Mouse (Mus musculus) neural tube, embryonic 10.5 days (tissue): ENCODE results near the gene Rfx5.
"Not testable (repeated sequence)": the region's sequence is repeated elsewhere in the genome, so short reads cannot be mapped to it uniquely, and the experiment has no call there.

Experiments used
- DNase-seq: peaks from one replicate; pipeline ENCODE4 v3.0.0-alpha.2; 2017; ENCODE audit warnings: low spot score; ENCODE audit errors: extremely low spot score

Gene Rfx5

DNA sequence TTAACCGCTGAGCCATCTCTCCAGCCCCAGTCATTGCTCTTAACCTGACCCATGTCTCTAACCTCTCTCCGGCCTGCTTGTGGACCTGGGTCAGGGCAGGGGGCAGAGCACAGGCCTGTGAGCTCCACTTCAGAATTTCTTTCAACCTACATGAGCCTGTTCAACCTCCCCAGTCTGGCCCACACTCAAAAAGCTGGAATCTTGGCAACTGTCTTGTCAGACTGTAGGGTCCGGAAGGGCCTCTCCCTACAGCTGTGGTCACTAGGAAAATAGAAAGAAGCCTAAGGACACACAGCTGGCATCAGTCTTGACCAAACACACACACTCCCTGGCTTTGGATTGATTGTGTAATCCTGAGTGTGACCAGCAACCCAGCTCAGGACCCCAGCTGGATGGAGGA, 18.5 kb upstream of the Rfx5 start:
- DNase-seq: not testable (repeated sequence)

DNA sequence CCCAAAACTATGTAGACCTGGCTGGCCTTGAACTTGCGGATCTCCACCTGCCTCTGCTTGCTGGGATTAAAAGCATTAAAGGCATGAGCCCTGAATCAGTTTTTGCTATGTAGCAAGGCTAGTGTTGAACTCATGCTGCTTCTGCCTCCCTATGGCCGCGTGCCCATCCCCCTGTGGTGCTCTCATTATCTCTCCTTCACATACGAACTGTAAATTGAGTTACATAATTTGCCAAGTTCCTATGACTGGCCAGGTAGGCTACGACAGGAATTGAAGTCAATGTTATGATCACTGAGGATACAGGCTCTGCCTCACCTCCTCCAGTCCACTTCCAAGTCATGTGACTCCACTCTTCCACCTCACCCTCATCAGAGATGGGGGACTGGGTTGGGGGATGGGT, 17.7 kb upstream of the Rfx5 start:
- DNase-seq: not testable (repeated sequence)

GRCm38 (mm10) chr3:94937194-94937593, 16.7 kb upstream of the Rfx5 start:
- DNase-seq: not testable (repeated sequence)

GRCm38 (mm10) chr3:94940033-94940432, 13.8 kb upstream of the Rfx5 start:
- not testable (repeated sequence) for DNase-seq

GRCm38 (mm10) chr3:94942211-94942967, 11.5 kb upstream of the Rfx5 start:
- DNase-seq: not testable (repeated sequence)

GRCm38 (mm10) chr3:94943706-94944105, 10.2 kb upstream of the Rfx5 start:
- DNase-seq: not testable (repeated sequence)

DNA sequence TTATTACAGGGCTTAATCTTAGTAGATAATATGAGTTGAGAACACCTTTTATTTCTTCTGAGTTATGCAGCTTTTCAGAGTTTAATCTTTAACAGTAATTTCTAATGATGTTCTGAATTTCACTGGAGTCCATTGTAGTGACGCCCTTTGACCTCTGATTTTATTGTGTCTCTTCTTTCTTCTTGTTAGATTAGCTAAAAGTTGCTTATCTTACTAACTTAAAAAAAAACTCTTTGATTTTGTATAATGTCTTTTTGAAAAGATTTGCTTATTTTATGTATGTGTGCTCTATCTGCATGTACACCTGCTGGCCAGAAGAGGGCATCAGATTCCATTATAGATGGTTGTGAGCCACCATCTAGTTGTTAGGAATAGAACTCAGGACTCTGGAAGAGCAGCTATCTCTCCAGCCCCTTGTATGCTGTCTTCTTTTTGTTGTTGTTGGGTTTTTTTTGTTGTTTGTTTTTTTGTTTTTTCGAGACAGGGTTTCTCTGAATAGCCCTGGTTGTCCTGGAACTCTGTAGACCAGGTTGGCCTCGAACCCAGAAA, 5.7 kb upstream of the Rfx5 start:
- no peak for DNase-seq

- no peak for DNase-seq
Measured at GRCm38 (mm10) chr3:94949645-94950044, 4.2 kb upstream of the Rfx5 start.

DNA sequence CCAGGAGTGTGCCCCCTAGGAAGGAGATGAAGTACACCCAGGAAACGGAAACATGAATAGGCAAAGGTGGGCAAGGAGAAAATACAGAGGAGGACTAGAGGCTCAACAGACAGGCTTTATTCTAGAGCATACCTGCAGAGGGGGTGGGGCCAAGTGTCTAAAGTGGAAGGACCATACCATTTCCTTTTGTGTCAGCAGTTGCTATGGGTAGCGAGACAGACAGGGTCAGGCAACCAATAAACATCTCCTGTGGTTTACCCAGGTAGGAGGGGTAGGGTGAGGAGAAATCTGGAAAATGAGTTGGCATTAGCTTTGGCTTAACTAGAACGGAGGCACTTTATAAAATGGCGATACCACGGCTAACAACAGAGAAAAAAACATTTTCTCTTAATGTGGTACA, 1.1 kb upstream of the Rfx5 start:
- DNase-seq: no peak

- no peak for DNase-seq
Measured at GRCm38 (mm10) chr3:94953384-94953763, 501 bp upstream of the Rfx5 start.

GRCm38 (mm10) chr3:94958295-94958694, 4.4 kb downstream of the Rfx5 start:
- DNase-seq: no peak

DNA sequence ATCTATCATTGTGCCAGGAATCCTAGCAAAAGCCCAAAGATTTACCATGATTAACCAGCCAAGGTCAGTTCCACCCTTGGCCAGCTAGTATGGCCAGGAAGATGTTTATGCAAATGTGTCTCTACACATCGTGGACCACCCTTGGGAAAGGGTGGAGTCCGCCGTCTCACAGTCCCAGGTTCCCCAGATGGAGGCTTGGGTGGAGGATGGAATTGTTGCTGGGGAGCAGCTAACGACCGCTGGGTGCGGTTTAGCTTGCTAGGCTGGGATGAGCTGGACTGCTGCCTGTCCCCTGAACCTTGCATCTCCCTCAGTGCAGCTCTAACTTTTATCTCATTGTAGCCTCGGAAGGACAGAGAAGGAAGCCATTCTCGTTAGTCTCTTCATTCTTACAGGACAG, 6.0 kb downstream of the Rfx5 start:
- no peak for DNase-seq

GRCm38 (mm10) chr3:94960322-94960721, 6.4 kb downstream of the Rfx5 start:
- DNase-seq: no peak

DNA sequence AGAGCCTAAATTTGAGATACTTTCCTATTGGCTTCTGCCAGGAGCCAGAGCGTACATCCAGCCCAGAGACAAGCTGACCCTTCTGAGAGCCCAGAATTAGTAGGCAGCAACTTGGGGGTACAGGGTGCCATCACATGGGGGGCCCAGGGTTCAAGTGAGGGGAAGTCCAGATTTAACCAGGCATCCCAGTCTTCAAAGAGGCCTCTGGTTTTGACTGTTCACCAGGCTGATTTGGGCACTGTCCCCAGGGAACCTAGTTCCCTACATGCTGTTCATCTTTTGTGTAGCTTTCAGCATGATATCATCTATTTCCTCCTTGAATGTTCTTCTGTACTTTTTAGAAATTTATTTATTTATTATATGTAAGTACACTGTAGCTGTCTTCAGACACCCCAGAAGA, 11.1 kb downstream of the Rfx5 start:
- no peak for DNase-seq

DNA sequence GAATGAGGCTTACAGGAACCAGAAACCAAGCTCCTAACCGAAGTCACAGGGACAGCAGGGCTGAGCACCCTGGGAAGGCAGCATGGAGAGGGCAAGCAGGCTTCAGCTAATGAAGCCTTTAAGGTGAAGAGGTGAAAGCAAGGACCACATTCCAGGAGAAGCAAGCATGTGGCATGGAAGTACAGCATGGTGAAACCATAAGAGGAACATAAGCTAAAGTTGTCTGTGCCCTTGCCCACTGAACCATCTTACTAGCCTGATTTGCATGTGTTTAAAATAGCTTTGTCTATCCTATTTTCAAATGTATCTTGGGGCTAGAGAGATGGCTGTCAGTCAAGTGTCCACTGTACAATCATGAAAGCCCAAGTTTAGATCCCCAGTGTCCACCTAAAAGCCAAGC, 12.0 kb downstream of the Rfx5 start:
- no peak for DNase-seq

GRCm38 (mm10) chr3:94972552-94972951, 18.7 kb downstream of the Rfx5 start:
- no peak for DNase-seq

DNA sequence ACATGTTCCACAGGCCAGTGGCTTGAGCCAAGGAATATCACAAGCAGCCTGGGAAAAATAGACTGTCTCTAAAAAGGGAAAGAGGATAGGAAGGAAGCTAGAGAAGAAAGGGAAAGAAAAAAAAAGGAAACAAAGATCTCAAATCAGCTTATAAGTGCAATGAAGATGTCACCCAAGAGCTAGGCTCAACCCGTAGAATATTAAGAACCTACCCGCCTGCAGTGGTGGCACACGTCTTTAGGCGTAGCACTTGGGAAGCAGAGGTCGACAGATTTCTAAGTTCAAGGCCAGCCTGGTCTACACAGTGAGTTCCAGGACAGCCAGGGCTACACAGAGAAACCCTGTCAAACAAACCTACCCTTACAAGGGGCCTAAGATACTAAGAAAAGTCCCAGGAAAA, 19.7 kb downstream of the Rfx5 start:
- DNase-seq: no peak

DNA sequence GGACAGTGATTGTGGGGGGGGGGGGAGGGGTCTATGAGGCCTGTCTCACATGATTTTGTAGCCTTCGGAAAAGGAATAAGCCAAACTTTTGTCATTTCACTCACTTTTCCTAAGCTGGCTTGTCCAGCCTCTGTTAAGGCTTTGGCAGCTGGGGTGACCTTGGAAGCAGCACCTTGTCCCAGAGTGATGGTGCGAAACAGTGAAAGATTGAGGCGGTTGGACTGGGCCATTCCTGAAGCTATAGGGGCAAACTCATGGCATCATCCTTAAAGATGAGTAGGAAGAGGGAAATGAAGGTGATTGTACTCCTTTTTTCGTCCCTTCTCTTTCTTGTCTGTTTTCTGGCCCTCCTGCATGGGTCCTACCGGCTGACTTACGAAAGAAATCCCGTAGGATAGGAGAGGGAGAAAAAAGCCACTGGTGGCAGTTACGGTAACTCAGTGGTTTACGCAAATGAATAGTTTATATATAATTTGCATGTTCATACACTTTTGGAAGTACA, 20.2 kb downstream of the Rfx5 start:
- DNase-seq: no peak

DNA sequence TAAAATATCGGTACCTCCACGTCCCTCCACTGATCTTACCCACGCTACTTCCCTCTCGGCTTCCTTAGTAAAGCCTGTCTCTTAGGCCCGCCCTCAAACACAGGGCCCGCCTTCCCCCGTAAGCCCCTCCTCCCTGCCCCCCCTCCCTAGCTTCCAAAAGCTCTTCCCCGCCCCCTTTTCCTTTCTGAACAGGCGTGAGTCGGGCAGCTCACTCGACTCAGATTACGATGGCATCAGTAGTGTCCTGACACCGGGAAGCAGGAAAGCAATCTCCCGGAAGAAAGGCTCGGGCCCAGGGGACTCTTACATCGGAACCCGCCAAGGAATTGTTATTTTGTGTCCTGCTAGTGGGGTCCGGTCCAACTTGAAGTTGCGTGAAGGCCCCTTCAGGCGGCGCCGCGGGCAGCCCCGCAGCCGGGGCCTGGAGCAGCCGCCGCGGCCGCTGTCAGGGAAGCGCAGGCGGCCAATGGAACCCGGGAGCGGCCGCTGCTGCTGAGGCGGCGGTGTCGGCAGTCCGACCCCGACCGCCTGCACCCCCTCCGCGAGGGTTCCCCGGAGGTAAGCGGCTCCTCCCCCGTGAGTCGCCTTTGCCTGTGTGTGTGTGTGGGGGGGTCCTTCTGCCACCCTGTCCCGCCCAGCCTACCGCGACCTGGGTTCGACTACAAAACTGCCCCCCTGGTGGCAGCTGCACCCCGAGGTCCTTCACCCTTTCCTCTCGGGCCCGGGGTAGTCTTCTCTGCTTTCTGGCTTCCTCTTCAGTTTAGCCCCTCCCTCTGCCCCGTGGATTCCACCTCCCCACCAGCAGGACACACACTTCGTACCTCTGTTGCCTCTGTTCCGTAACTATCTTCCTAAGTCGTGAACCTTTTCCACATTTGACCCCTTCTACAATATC, 20.9 kb downstream of the Rfx5 start, which contains the start of gene Pi4kb:
Gene Pi4kb (plus strand): TSS at position 204 of the 895 bp plus-strand sequence.
- peak; percentile 93 for DNase-seq

DNA sequence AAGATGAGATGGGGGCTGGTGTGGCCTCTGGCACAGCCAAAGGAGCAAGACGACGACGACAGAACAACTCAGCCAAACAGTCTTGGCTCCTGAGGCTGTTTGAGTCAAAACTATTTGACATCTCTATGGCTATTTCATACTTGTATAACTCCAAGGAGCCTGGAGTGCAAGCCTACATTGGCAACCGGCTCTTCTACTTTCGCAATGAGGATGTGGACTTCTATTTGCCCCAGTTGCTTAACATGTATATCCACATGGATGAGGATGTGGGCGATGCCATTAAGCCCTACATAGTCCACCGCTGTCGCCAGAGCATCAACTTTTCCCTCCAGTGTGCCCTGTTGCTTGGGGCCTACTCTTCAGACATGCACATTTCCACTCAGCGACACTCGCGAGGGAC, 30.4 kb downstream of the Rfx5 start:
- DNase-seq: no peak

DNA sequence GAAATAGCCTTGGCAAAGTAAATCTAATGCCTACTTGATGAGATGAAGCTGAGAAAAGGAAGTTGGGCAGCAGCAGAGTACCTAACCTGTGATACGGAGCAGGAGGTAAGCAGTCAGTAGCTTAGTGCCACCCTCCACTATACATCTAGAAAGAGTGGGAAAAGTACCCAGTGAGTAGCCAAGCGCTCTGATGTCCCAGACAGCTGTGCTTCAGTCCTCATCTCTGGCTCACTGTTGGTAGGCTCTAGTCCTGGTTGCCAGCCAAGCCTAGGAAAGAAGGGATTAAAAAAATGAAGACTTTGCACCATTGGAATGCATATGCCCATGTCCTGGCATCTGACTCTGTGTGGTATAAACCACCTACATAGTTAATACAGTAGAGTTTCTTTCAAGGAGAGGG, 31.6 kb downstream of the Rfx5 start:
- DNase-seq: no peak

DNA sequence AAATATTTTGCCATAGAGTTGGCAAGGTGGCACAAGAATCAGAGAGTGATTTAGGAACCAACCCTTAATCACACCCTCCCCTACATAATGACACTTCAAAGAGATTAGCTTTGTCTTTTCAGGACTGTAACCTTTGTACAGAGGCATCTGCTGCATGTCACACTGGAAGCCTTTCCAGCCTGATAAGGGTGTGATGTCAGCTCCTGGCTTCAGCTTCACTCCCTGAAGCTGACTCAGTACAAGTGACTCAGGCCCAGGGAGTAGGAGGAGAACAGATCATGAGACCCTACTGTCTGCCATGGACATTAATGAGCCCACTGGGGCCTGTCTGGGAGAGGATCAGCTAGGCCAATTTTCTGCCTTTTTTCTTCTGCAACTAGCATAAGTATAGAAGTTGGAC, 33.7 kb downstream of the Rfx5 start:
- no peak for DNase-seq
